Mouse (Mus musculus): ENCODE measurements at regions not wholly inside any gene's neighbourhood (a gene's known extent, or its start where the extent isn't known, plus 50 kb on each side); places are given as distances from the start of the nearest gene placed in this dataset.

DNA sequence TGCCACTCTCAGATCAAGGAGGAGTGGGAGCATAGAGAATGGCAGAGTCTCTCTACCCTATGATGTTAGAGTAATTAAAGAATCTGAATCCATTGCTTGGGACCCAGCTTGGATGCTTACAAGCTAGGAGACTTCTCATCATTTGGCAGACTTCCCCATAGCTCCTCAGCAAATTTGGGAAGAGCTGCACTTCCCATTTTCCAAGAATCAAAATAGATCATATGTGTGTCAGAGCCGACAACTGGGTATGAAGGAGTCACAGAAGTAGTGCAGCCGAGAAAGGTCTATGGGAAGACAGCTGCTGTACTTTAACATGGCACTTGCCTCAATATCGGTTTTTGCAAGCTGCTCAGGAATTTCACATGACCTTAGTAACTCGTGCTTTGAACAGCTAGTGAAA lies 596.8 kb downstream of the Gm9195 start:
- TF ChIP-seq MYOG (IDR thresholded peaks at IDR 0.05; ENCODE audit: control insufficient read depth in 1 of 3, insufficient read depth in 1 of 3, insufficient read length in 2 of 3, low read depth in 2 of 3) (no peak), SRF (IDR thresholded peaks at IDR 0.05; ENCODE audit: control insufficient read depth, insufficient read length, low read depth) (no peak), E2F4 (IDR thresholded peaks at IDR 0.05; ENCODE audit: insufficient read depth) (no peak), TCF12 (IDR thresholded peaks at IDR 0.05; ENCODE audit: insufficient read depth, poor library complexity, severe bottlenecking) (no peak), USF1 (IDR thresholded peaks at IDR 0.05; ENCODE audit: low read depth) (no peak), CEBPB (IDR thresholded peaks at IDR 0.05; ENCODE audit: insufficient read depth, poor library complexity, severe bottlenecking) (no peak), POLR2AphosphoS2 (IDR thresholded peaks at IDR 0.05; ENCODE audit: insufficient read length, low read depth) (no peak), TCF3 (IDR thresholded peaks at IDR 0.05; ENCODE audit: insufficient read length, low read depth) (no peak), MYOD1 (IDR thresholded peaks at IDR 0.05; ENCODE audit: control insufficient read depth in 1 of 3, insufficient read length in 2 of 3, low read depth in 2 of 3) (no peak), REST (IDR thresholded peaks at IDR 0.05; ENCODE audit: insufficient read depth, insufficient read length) (no peak), POLR2A (IDR thresholded peaks at IDR 0.05; ENCODE audit: insufficient read length, low read depth) (no peak), MAX (IDR thresholded peaks at IDR 0.05; ENCODE audit: low read depth) (no peak)
- Histone ChIP-seq H3K4me2 (ENCODE audit: low read depth) (no peak overlapping the region), H3K4me3 (no peak overlapping the region), H3K79me2 (ENCODE audit: control insufficient read depth, insufficient read depth) (no peaks in the 10 kb centered on the region), H3K27me3 (ENCODE audit: control insufficient read depth, insufficient read depth, insufficient read length) (no peaks in the 10 kb centered on the region), H3K36me3 (ENCODE audit: control insufficient read depth, insufficient read depth) (no peaks in the 10 kb centered on the region), H3ac (ENCODE audit: control insufficient read depth, insufficient read length) (no peak overlapping the region)

- H3K36me3 ChIP-seq (ENCODE audit: control insufficient read depth, insufficient read depth): no peaks in the 10 kb centered on the region
- H3ac ChIP-seq (ENCODE audit: control insufficient read depth, insufficient read length): no peak overlapping the region
- H3K4me2 ChIP-seq (ENCODE audit: low read depth): no peak overlapping the region
- no peak overlapping the region for H3K4me3 ChIP-seq
- TF ChIP-seq MAX (IDR thresholded peaks at IDR 0.05; ENCODE audit: low read depth) (no peak), POLR2A (IDR thresholded peaks at IDR 0.05; ENCODE audit: insufficient read length, low read depth) (no peak), TCF12 (IDR thresholded peaks at IDR 0.05; ENCODE audit: insufficient read depth, poor library complexity, severe bottlenecking) (no peak), SRF (IDR thresholded peaks at IDR 0.05; ENCODE audit: control insufficient read depth, insufficient read length, low read depth) (no peak)
- H3K79me2 ChIP-seq (ENCODE audit: control insufficient read depth, insufficient read depth): no peaks in the 10 kb centered on the region
- H3K27me3 ChIP-seq (ENCODE audit: control insufficient read depth, insufficient read depth, insufficient read length): no peaks in the 10 kb centered on the region
Observed at GRCm38 (mm10) chr14:71893361-71893760, 598.3 kb downstream of the Gm9195 start.

DNA sequence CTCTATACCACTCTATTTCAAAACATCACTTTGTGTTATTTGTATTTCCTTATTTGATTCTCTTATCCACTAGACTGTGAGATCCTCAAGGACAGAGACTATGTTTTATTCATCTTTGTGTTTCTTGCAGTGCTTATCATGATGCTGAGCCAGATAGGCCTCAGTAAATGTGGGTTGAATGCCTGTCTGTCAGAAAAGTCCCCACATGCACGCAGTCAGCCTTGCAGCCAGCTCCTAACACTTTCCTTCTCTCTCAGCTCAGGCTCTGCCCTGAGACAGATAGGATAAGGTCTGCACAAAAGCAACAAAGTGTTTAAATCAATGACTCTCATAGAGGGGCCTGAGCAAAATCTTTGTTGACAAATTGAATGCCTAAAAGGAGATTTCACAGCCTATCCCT lies 600.0 kb downstream of the Gm9195 start:
- H3K4me2 ChIP-seq (ENCODE audit: low read depth): no peak overlapping the region
- H3K36me3 ChIP-seq (ENCODE audit: control insufficient read depth, insufficient read depth): no peaks in the 10 kb centered on the region
- no peak overlapping the region for H3K4me3 ChIP-seq
- H3ac ChIP-seq (ENCODE audit: control insufficient read depth, insufficient read length): no peak overlapping the region
- no peaks in the 10 kb centered on the region for H3K27me3 ChIP-seq (ENCODE audit: control insufficient read depth, insufficient read depth, insufficient read length)
- no peaks in the 10 kb centered on the region for H3K79me2 ChIP-seq (ENCODE audit: control insufficient read depth, insufficient read depth)
- no peak for TF ChIP-seq USF1 (IDR thresholded peaks at IDR 0.05; ENCODE audit: low read depth)
- TF ChIP-seq TCF3 (IDR thresholded peaks at IDR 0.05; ENCODE audit: insufficient read length, low read depth): no peak

GRCm38 (mm10) chr14:71882871-71883270 lies 608.8 kb downstream of the Gm9195 start:
- Histone ChIP-seq H3ac (ENCODE audit: control insufficient read depth, insufficient read length) (no peak overlapping the region), H3K36me3 (ENCODE audit: control insufficient read depth, insufficient read depth) (no peaks in the 10 kb centered on the region), H3K4me2 (ENCODE audit: low read depth) (no peak overlapping the region), H3K79me2 (ENCODE audit: control insufficient read depth, insufficient read depth) (no peaks in the 10 kb centered on the region), H3K27me3 (ENCODE audit: control insufficient read depth, insufficient read depth, insufficient read length) (no peaks in the 10 kb centered on the region), H3K4me3 (no peak overlapping the region)
- no peak for TF ChIP-seq USF1 (IDR thresholded peaks at IDR 0.05; ENCODE audit: low read depth)
- no peak for TF ChIP-seq MYOD1 (IDR thresholded peaks at IDR 0.05; ENCODE audit: control insufficient read depth in 1 of 3, insufficient read length in 2 of 3, low read depth in 2 of 3)
- no peak for TF ChIP-seq MAX (IDR thresholded peaks at IDR 0.05; ENCODE audit: low read depth)

GRCm38 (mm10) chr14:71845546-71845945 lies 646.1 kb downstream of the Gm9195 start:
- no peaks in the 10 kb centered on the region for H3K27me3 ChIP-seq (ENCODE audit: control insufficient read depth, insufficient read depth, insufficient read length)
- H3K4me2 ChIP-seq (ENCODE audit: low read depth): no peak overlapping the region
- H3K4me3 ChIP-seq: no peak overlapping the region
- H3K79me2 ChIP-seq (ENCODE audit: control insufficient read depth, insufficient read depth): no peaks in the 10 kb centered on the region
- no peak overlapping the region for H3ac ChIP-seq (ENCODE audit: control insufficient read depth, insufficient read length)
- H3K36me3 ChIP-seq (ENCODE audit: control insufficient read depth, insufficient read depth): no peaks in the 10 kb centered on the region
- no peak for TF ChIP-seq E2F4 (IDR thresholded peaks at IDR 0.05; ENCODE audit: insufficient read depth)
- no peak for TF ChIP-seq POLR2AphosphoS2 (IDR thresholded peaks at IDR 0.05; ENCODE audit: insufficient read length, low read depth)
- TF ChIP-seq MYOG (IDR thresholded peaks at IDR 0.05; ENCODE audit: control insufficient read depth in 1 of 3, insufficient read depth in 1 of 3, insufficient read length in 2 of 3, low read depth in 2 of 3): no peak
- TF ChIP-seq POLR2A (IDR thresholded peaks at IDR 0.05; ENCODE audit: insufficient read length, low read depth): no peak
- no peak for TF ChIP-seq TCF12 (IDR thresholded peaks at IDR 0.05; ENCODE audit: insufficient read depth, poor library complexity, severe bottlenecking)
- no peak for TF ChIP-seq MAX (IDR thresholded peaks at IDR 0.05; ENCODE audit: low read depth)
- TF ChIP-seq TCF3 (IDR thresholded peaks at IDR 0.05; ENCODE audit: insufficient read length, low read depth): no peak

GRCm38 (mm10) chr14:71808863-71809487 lies 682.7 kb downstream of the Gm9195 start:
- H3K27me3 ChIP-seq (ENCODE audit: control insufficient read depth, insufficient read depth, insufficient read length): no peaks in the 10 kb centered on the region
- H3K79me2 ChIP-seq (ENCODE audit: control insufficient read depth, insufficient read depth): no peaks in the 10 kb centered on the region
- TF ChIP-seq TCF12 (IDR thresholded peaks at IDR 0.05; ENCODE audit: insufficient read depth, poor library complexity, severe bottlenecking) (no peak), MYOD1 (IDR thresholded peaks at IDR 0.05; ENCODE audit: control insufficient read depth in 1 of 3, insufficient read length in 2 of 3, low read depth in 2 of 3) (no peak)
- no peak overlapping the region for H3K4me3 ChIP-seq
- H3K4me2 ChIP-seq (ENCODE audit: low read depth): no peak overlapping the region
- no peaks in the 10 kb centered on the region for H3K36me3 ChIP-seq (ENCODE audit: control insufficient read depth, insufficient read depth)
- no peak overlapping the region for H3ac ChIP-seq (ENCODE audit: control insufficient read depth, insufficient read length)
